Mouse (Mus musculus) heart, postnatal 0 days (tissue): ENCODE data around the gene Ago4.

ENCODE experiments used
- CTCF ChIP-seq: IDR thresholded peaks from 2 replicates; pipeline ENCODE4 v1.5.1; 2016; ENCODE audit warnings: antibody characterized with exemption, control low read depth, low read depth
- EP300 ChIP-seq: IDR thresholded peaks from 2 replicates; pipeline ENCODE4 v1.6.1; 2016; ENCODE audit warnings: antibody characterized with exemption, low read depth

- TF ChIP-seq CTCF (no peak), EP300 (no peak)
Measured at GRCm38 (mm10) chr4:126545016-126545415, 11.7 kb upstream of the Ago4 start.
